Mouse (Mus musculus): ENCODE results near the gene Srp54a.
A peak's percentile ranks its signal among the peaks of the same experiment; 100 is the strongest.
"Not testable (repeated sequence)": the region's sequence is repeated elsewhere in the genome, so short reads cannot be mapped to it uniquely, and the experiment has no call there.

The Srp54a gene

DNA sequence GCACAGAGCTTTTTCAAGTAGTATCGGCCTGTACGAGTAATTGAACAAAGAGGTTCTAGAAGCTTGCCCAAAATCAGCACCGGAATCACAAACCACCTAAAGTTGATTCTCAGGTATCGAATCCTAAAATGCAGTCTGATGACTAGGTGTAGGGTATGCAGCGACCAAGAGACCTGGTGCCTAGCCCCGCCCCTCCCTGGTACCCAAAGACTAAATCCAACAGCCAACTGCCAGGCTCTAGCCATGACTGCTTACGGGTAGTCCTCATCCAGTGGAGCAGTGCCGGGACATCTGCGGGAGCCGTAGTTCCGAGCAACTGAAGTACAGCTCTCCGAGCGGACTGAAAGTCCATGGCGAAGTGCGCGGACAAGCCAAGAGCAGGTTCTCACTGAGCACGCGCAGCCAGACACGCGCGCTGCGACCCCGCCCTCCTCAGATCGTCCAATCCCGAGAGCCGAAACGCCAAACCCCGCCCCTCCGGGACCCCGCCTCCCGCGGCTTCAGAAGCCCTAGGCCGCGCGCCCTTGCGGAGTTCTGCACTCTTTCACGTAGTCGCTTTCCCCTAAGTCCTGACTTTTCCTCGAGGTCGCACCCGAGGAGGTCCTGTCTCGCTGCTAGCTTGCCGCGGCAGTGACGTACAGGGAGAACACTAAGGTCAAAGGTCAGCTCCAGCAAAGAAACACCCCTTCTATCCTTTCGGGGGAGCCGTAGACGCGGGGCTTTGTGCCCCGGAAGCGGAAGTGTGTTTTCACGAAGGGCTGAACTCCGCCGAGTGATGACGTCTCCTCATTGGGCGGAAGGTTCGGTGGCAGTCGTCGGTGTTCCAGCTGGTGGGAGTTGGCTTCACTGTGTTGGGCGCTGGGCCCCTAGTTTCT is at the start of gene Srp54a, which contains the start of gene 2700097O09Rik:
Gene Srp54a (plus strand): TSS at position 537 of the 875 bp plus-strand sequence.
Gene 2700097O09Rik (minus strand): TSS at position 385 of the 875 bp plus-strand sequence.
- DNase-seq (ENCODE audit: low spot score): peak; percentile 95

DNA sequence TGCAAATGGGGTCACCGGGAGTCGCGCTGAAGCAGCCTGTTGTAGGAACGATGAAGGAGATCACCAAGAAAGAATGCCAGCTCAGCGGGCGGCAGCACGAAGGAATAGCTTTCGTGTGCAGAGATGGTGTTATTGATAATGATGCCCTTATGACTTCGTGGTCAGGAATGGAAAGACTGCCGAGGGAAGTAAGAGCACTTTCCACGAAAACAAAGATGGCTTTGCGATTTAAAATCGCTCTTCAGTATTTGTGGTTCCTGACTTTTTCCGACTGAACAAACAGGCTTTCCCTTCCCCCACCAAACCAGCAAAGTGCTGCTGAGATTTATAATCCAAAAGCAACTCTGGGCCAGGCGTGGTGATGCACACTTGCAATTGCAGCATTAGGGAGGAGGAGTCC is 39.1 kb upstream of the Srp54a start:
- no peak for DNase-seq (ENCODE audit: low spot score)

DNA sequence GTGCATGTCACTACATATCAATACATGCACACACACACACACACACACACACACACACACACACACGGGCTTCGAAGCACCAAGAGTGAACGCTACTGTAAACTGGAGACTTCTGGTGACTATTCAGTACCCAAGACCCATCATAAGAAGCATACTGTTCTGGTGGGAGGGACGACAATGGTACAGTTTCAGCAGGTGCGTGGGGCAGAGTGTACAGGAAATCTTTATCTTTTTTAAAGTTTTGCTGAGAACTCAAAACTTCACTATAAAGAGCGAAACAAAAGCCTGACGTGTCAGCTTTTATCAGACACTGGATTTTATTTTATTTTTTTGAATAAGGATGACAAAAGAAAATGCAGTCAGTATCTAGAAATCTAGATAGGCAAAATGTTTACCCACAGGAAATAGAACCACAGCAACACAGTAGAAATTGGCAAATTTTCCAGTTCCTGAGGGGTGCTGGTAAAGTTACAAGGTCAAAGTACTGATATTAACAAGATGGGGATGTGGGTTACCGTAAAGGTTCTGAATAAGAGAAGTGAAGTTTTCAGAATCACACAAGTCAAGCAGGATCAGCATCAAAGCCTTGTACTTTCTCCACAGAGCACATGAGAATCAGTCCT is 30.2 kb upstream of the Srp54a start:
- DNase-seq (ENCODE audit: low spot score): no peak

DNA sequence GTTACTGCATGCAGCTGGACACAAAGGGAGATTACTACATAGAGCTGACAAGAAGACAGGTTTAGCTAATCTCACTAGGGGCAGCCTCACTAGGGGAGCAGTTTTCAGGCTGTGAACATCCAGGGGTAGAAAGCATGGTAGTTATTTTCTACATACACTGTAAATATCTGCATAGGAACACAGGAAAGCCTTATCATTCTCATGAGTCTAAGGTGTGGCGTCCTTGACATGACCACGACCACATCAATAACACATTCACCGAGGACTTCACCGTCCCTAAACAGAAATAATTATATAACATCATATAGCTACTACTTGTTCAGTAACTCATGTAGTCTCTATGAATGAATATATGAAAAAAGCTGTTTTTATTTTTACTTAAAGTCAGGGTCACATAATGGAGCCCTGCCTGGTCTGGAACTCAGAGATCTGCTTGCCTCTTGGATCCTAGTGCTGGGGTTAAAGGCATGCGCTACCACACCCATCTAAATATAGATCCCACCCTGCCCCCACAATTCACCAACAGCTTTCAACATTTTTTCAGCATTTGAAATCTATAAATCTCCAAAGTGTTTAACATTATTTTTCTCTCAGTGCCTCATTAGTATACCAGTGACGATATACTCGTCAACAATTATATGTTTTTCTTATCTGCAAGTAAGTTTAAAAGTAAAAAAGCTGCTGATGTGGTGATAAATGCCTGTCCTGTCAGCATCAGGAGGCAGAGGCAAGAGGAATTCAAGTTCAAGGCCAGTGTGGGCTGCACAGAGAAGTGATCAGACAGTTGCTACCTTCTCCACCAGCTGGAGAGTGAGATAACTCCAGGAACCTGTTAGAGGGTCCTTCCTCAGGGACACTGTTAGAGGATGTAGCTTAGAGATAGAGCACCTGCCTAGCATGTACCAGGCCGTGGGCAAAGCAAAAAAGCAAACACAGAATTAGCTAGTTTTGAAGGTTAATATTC is 28.6 kb upstream of the Srp54a start:
- DNase-seq (ENCODE audit: low spot score): no peak

DNA sequence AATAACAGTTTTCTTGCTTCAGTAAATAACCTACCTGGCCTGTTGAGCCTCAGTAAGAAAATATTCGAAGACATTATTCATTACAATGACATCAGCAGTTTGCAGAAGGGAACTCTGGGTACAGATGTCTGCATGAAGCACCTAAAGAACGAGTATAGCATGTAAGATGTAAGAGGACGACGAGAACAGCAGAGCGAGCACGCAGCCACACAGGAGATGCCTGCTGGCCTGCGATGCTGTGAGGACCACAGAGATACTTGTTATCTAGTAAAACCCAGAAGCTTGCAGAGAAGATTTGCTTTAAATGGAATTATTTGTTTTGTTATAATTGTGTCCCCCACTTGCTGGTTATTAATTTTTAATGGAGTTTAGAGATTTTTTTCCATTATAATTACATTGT is 26.8 kb upstream of the Srp54a start:
- no peak for DNase-seq (ENCODE audit: low spot score)

DNA sequence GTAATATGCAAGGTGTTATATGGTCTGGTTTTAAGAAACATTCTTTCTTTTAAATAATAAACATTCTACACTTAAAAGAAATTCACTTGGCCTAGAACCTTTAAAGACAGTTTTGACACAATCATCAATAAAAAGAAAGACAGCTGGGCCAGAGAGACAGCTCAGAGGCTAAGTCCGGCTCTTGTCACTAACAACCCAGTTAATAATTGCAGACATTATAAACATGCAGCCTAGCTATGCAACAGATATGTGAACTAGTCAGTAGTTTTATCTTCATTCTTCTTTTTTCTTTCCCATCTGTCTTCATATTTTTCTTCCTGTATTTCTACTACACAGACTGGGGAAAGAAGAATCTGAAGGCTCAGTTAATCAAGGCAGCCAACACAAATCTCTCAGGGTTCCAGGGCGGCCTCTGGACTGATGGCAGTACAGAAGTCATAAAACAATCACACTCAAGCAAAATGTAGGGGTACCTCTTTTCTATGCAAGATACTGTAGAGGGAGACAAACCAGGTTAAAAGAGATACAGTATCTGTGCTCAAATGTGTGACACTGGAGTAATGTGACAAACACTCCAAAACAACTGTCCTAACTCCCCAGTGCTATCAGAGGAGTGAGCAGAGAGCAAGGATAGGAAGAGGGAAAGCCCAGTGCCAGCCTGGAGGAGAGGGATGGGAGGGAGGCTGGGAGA is 25.4 kb upstream of the Srp54a start:
- DNase-seq (ENCODE audit: low spot score): no peak

DNA sequence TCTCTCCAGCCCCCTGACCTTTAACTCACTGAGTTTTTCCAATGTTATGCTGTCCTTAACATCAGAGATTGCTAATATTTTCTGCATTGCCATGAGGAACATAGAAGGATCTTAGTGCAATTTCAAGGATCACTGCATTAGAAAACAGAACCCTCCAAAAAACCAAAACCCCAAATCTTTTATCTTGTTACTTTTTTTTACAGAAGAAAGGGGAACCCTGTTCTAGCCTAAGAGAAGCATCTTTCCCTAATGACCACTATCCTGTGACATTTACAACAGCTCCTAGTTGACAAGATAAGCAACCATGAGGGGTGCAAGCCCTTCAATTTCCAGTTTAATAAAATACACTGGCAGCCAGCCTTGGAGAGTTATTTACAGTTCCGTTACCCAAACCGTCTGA is 23.4 kb upstream of the Srp54a start:
- DNase-seq (ENCODE audit: low spot score): no peak

DNA sequence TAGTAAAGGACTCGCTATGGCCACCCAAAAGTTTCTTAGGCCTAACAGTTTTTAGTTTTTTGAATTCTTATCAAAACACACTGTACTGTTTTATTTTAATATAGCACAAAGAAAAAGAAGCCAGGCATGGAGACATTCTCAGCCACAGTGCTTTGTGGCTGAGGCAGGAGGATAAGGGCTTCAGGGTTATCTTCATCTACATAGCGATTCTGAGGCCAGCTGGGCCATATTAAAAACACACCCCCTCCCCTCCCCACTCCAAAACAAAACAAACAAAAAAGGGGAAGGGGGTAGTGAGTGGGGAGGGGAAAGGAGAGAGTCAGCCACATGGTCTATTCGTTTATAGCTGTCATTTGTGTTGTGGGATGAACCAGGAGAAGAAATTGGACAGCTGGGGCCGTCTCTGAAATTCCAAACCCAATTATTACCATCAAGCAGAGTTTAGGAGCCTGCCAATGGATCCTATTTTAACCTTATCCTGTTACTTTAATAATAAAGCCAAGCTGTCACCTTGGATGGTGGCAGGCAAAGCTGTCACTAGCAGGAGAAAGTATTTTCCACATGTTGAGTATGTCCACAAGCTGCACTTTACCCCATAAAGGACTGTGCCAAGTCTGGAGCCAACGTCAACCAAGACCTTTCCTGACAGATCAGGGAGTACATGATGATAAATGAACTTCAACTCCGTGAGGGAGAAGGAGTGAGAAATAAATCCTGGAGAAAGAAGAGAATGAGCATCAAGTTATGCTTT is 21.0 kb upstream of the Srp54a start:
- DNase-seq (ENCODE audit: low spot score): no peak

DNA sequence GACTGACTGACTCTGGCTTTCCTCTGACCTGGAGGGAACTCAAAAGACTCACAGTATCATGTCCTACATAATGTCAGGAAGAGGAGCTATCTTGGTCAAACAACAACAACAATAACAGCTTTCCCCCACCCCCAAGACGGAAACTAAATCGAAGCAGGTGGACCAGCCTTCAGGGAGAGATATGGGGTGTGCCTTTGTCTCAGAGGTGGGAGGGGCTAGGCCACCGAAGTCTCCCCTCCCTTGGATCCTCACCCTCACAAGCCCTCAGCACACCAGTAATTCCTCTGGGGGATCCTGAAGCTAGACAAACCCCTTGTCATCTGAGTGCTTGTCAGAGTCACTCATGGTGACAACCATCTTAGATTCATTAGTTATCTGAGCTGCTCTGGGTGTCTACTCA is 20.2 kb upstream of the Srp54a start:
- no peak for DNase-seq (ENCODE audit: low spot score)

DNA sequence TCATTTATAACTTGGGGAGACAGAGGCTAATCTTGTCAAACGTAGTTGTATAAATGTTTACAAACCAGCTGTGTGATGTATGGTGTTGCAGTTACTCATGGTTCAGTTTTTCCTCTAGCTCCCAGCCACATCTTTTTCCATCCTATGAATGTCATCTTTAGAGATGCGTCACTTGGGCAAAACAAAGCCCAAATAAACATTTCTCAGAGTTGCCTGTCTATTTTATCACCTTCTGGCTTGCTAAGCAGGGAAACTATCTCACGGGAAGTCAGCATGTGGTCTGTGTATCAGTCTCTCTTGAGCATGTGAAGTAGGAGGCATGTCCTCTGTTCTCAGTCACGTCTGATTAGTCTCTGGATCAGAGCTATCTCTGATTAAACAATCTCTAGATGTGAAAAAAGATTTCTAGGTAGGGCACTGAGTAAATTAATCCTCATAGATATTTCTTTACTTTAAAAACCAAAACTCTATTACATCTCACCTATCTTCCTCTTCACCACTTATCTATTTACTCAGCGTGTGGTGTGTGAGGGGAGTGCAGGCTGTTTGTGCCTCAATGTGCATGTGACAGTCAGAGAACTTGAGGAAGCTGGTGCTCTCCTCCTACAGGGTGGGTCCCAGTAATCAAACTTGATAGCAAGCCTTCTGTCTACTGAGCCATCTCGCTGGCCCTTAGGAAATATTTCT is 19.7 kb upstream of the Srp54a start:
- DNase-seq (ENCODE audit: low spot score): no peak

DNA sequence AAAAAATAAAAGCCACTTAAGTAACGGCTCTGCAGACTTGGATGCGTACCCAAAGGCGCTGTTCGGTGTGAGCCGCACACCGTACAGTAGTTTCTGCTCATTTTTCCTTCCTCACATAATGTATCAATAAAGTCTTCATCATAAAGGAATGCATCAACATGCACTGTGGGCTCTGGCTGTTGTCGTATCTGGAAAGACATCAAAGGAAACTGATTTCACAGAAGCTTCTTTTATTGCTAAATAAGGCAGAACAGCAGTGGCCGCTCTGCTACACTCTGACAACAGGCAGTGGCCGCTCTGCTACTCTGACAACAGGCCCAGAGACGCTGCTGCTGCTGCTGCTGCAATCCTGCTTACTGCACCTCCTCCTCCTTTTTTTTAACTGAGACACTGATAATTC is 19.1 kb upstream of the Srp54a start:
- no peak for DNase-seq (ENCODE audit: low spot score)

DNA sequence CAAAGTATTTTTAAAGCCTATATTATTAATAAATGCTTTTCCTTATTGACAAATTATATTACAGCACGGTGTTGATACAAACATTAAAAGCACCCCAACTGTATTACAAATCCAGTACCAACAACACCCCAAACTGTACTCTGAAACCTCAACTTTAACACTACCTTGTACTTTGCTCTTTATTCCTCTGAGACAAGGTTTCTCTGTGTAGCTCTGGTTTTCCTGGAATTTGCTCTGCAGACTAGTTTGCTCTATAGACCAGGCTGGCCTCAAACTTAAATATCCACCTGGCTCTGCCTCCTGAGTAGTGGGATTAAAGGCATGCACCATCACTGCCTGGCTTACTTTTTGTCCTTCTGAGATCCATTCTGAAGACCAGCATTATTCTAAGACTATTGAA is 17.9 kb upstream of the Srp54a start:
- no peak for DNase-seq (ENCODE audit: low spot score)

DNA sequence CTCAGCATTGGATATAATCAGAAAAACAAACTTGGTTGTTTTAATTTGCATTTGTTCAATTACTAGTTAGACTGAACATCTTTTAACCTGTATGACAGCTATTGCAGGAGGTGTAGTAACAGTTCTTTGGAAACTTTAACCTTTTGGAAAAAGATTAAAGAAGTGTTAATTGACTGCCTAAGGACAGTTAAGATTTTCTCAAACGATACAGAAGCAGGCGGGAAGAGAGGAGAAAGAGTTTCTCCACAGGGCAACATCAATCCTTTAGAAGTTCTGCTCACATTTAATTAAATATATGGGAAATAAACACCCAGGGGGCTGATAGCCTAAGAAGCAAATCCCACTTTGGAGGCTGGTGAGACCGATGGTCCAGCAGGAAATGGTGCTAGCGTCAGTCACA is 7.6 kb upstream of the Srp54a start:
- DNase-seq (ENCODE audit: low spot score): no peak

DNA sequence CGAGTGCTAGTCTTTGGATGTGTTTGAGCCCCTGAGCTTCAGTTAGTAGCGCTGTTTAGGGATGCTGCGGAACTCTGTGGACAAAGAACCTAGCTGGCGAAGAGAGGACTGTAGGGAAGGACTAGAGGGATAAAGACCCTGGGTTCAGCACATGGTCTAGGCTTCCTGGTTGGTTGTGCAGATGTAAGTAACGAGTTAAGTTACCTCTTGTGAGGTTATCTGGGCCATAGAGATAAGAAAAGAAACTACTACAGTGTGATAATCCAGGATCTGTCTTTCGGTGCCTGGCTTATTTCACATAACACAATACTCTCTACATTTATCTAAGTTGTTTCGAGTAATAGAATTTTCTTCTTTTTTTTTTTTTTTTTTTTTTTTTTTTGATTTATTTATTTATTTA is 6.4 kb upstream of the Srp54a start:
- DNase-seq (ENCODE audit: low spot score): no peak

DNA sequence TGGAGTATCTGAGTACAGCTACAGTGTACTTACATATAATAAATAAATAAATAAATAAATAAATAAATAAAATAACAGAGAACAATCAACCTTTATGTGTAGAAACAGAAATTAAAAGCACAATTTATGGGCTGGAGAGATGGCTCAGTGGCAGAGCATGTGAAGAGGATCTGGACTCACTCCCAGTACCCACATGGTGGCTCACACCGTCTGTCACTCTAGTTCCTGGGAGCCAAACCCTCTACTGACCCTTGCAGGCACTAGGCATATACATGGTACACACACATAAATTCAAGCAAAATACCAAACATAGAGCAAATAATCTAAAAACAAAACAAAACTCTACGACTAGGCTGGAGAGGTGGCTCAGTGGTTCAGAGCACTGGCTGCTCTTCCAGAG is 4.8 kb upstream of the Srp54a start:
- DNase-seq (ENCODE audit: low spot score): no peak

DNA sequence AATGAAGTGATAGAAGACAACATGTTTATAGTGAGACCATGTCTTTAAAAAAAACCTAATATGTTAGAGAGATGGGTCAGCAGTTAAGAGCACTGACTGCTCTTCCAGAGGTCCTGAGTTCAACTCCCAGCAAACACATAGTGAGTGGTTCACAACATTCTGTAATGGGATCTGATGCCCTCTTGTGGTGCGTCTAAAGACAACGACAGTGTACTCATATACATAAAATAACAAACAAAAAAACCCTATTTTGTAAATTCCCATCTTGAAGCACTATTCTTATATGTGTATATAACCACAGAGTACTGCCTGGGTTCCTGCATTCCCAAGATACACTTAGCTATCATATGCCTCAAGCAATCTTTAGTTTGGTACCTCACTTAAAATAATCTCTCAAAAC is 1.4 kb upstream of the Srp54a start:
- not testable (repeated sequence) for DNase-seq (ENCODE audit: low spot score)

DNA sequence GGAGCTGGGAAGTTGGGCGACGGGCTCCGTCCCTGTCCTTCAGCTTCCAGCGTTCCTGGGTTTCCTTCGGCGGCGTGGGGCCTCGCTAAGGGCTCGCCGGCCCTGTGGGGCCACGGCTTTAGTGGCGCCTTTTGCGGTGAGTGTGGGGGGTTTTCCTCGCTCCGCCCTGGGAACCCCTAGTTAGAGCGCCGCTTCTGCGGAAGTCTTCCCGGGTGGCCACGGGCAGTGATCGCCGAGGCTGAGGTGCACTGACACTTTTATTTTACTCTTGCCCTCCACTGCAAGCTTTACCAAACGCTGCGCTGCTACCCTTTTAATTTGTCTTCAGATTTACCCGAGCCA is 510 bp downstream of the Srp54a start:
- DNase-seq (ENCODE audit: low spot score): not testable (repeated sequence)

DNA sequence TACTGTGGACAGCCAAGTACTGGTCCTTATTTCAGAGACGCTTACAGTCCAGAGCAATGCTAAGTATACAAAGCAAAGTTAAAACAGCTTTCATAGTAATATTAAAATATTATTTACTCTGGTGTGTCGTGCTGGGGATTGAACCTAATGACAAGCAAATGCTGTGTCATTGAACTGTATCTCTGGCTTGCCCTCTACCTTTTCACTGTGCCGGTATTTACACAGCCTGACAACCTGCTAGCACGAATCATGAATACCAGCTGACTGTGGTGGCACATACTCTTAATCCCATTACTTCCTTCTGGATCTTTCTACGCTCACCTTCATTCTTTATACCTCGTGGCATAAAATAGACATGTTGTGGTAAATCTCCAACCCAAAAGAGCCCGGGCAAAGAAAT is 12.1 kb downstream of the Srp54a start:
- not testable (repeated sequence) for DNase-seq (ENCODE audit: low spot score)

DNA sequence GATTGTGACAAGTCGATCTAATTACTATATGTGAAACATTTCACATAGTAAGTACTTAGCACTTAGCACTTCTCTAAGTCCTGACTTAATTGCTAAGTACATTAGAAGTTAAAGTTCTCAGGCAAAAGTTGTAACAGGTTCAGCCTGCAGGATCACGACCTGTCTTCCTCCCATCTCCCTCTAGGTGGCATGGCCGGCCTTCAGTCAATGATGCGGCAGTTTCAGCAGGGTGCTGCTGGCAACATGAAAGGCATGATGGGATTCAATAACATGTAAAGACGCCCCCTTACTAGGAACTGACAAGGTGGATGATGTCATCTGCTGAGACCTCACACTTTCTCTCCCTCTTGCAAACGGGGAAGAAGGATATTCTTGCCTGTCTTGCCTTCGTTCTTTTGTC is 32.6 kb downstream of the Srp54a start:
- not testable (repeated sequence) for DNase-seq (ENCODE audit: low spot score)

DNA sequence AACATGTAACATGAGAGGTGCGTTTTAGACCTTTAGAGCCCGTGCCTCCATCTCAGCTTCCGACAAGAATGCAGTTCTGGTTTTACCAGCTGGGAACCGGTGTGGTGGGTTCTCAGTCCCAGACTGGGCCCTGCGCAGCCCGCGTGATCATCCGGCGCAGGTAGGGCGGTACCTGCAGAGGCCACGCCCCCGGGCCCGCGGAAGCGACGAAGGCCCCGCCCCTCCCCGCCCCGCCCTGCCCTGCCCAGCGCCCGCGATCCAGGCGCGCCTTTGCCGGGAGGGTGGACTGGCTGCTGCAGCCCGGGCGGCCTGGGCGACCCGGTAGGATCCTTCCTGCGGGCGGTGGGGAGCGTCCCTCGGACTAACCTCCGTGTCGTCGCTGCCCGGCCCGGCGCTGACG is 44.2 kb downstream of the Srp54a start, which contains the start of gene Fam177a:
Gene Fam177a (plus strand): TSS at position 228 of the 400 bp plus-strand sequence.
- not testable (repeated sequence) for DNase-seq (ENCODE audit: low spot score)

Measured in urinary bladder, postnatal 14 days (tissue).